In the genomic region with DNA sequence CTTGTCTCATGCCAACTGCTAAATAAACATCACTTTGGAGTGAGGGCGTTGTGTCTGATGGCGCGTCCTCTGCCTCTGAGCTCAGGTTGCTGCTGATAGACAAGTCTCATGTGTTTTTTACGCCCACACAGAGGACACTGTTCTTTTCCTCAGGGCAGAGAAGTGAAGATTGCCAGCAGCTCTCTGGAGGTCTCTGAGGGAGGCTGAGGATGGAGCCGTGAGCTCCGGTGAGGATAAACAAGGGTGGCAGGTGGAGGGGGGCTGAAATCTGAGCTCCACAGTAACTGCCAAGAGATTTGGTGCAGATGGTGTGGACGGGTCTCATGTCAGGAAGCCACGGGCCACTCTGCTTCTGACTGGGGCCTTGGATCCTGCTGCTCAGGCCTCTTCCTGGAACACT, we compare ENCODE assay signal across 15 mouse cellular contexts. TPM values are rescaled to one million over a fixed set of nuclear protein-coding genes. Genes with fewer than 3 reads are reported as not detected.
DNase-seq lines count a peak whose midpoint lies in the region; ATAC-seq lines count a peak whose summit lies in the region.
"Had no signal": no experiment of that assay in that cellular context is flagged by ENCODE, and none has a peak within 500 bp of the region (broad histone marks: within the 10 kb centered on the region; RNA-seq: fewer than 3 reads in every experiment).

No protein-coding gene starts in this region.

- no peaks in the 10 kb centered on the region for H3K9me3 ChIP-seq in forebrain, embryonic 10.5 days
- H3K9me3 ChIP-seq in forebrain, embryonic 15.5 days: no peaks in the 10 kb centered on the region
- H3K9me3 ChIP-seq in heart, embryonic 16.5 days (replicated peaks; ENCODE audit: control insufficient read depth, low read length): no peaks in the 10 kb centered on the region
- H3K9me3 ChIP-seq in midbrain, embryonic 10.5 days (replicated peaks): no peaks in the 10 kb centered on the region
- H3K9me3 ChIP-seq in midbrain, embryonic 15.5 days: no peaks in the 10 kb centered on the region
- H3K9me3 ChIP-seq in limb, embryonic 12.5 days: no peaks in the 10 kb centered on the region
- H3K9me3 ChIP-seq: limb, embryonic 15.5 days had no signal

- H3K27me3 ChIP-seq in forebrain, embryonic 10.5 days (ENCODE audit: poor library complexity, severe bottlenecking): peaks cover 6% of the 10 kb centered on the region; the same call in 1 of the 2 replicates
- H3K27me3 ChIP-seq in forebrain, embryonic 15.5 days: no peaks in the 10 kb centered on the region
- peaks cover 4% of the 10 kb centered on the region; the same call in 1 of the 2 replicates for H3K27me3 ChIP-seq in heart, embryonic 16.5 days (ENCODE audit: control insufficient read depth, insufficient read depth, low read length)
- H3K27me3 ChIP-seq in midbrain, embryonic 10.5 days (ENCODE audit: low read depth, poor library complexity, severe bottlenecking): peaks cover 42% of the 10 kb centered on the region
- H3K27me3 ChIP-seq in midbrain, embryonic 15.5 days (replicated peaks): no peaks in the 10 kb centered on the region
- peaks cover 3% of the 10 kb centered on the region; the same call in 1 of the 2 replicates for H3K27me3 ChIP-seq in limb, embryonic 12.5 days
- H3K27me3 ChIP-seq: limb, embryonic 15.5 days had no signal

- WGBS in forebrain, embryonic 10.5 days: 53% methylated on average over 8 of the region's 8 CpGs
- 41% methylated on average over 8 of the region's 8 CpGs for WGBS in forebrain, embryonic 15.5 days
- whole genome bisulfite sequencing in heart, embryonic 16.5 days: 36% methylated on average over 8 of the region's 8 CpGs
- WGBS in midbrain, embryonic 10.5 days: 68% methylated on average over 8 of the region's 8 CpGs
- 42% methylated on average over 8 of the region's 8 CpGs for WGBS in midbrain, embryonic 15.5 days
- 30% methylated on average over 8 of the region's 8 CpGs for WGBS in limb, embryonic 12.5 days

- H3K27ac ChIP-seq in forebrain, embryonic 10.5 days: peak overlapping the region; percentile 75
- no peak overlapping the region; the same call in 1 of the 2 replicates for H3K27ac ChIP-seq in forebrain, embryonic 15.5 days (replicated peaks)
- H3K27ac ChIP-seq in heart, embryonic 16.5 days (ENCODE audit: low read length): no peak overlapping the region
- peak overlapping the region; percentile 60 for H3K27ac ChIP-seq in midbrain, embryonic 10.5 days (replicated peaks)
- no peak overlapping the region for H3K27ac ChIP-seq in midbrain, embryonic 15.5 days
- H3K27ac ChIP-seq in limb, embryonic 12.5 days: peak overlapping the region; percentile 74
- H3K27ac ChIP-seq: limb, embryonic 15.5 days had no signal

- H3K4me2 ChIP-seq in forebrain, embryonic 15.5 days (replicated peaks): no peak overlapping the region
- no peak overlapping the region for H3K4me2 ChIP-seq in heart, embryonic 16.5 days (ENCODE audit: low read depth, low read length)
- no peak overlapping the region for H3K4me2 ChIP-seq in midbrain, embryonic 15.5 days
- no peak overlapping the region for H3K4me2 ChIP-seq in limb, embryonic 12.5 days
- H3K4me2 ChIP-seq: limb, embryonic 15.5 days had no signal

- no peak overlapping the region for H3K4me3 ChIP-seq in forebrain, embryonic 10.5 days
- no peak overlapping the region for H3K4me3 ChIP-seq in forebrain, embryonic 15.5 days
- H3K4me3 ChIP-seq in heart, embryonic 16.5 days (ENCODE audit: low read length): no peak overlapping the region
- H3K4me3 ChIP-seq in midbrain, embryonic 10.5 days: no peak overlapping the region
- no peak overlapping the region for H3K4me3 ChIP-seq in midbrain, embryonic 15.5 days
- H3K4me3 ChIP-seq in limb, embryonic 12.5 days (replicated peaks): no peak overlapping the region
- H3K4me3 ChIP-seq: limb, embryonic 15.5 days; myocyte had no signal

- intact Hi-C loops in heart, postnatal 14 days (cut with DNase I): no loop called here

- no peak for ATAC-seq in forebrain, embryonic 15.5 days (replicated peaks)
- no peak for ATAC-seq in heart, embryonic 16.5 days (replicated peaks; ENCODE audit: extremely low read depth, insufficient read depth, low FRiP score)
- no peak for ATAC-seq in midbrain, embryonic 15.5 days (replicated peaks)
- ATAC-seq in limb, embryonic 12.5 days (ENCODE audit: insufficient number of reproducible peaks, insufficient read depth, low FRiP score, low TSS enrichment, low read depth): no peak

- H3K36me3 ChIP-seq in forebrain, embryonic 10.5 days (replicated peaks): no peaks in the 10 kb centered on the region; the same call in 1 of the 2 replicates
- no peaks in the 10 kb centered on the region for H3K36me3 ChIP-seq in forebrain, embryonic 15.5 days
- no peaks in the 10 kb centered on the region for H3K36me3 ChIP-seq in heart, embryonic 16.5 days (ENCODE audit: control insufficient read depth, insufficient read depth)
- no peaks in the 10 kb centered on the region for H3K36me3 ChIP-seq in midbrain, embryonic 10.5 days
- no peaks in the 10 kb centered on the region for H3K36me3 ChIP-seq in midbrain, embryonic 15.5 days (replicated peaks)
- 0 out of 2 replicates have a peak, but pooled peaks cover 10% of the 10 kb centered on the region for H3K36me3 ChIP-seq in limb, embryonic 12.5 days
- H3K36me3 ChIP-seq: limb, embryonic 15.5 days had no signal

- DNase-seq in forebrain, embryonic 10.5 days (ENCODE audit: extremely low spot score, low spot score): no peak
- no peak for DNase-seq in heart, postnatal 14 days
- DNase-seq in midbrain, embryonic 10.5 days (ENCODE audit: low spot score): no peak
- no peak for DNase-seq in T-cell, adult 2 months (ENCODE audit: low spot score)
- DNase-seq: adrenal gland, adult 8-10 months; heart, adult 11 months; kidney, postnatal 4 days; lung, adult 2 months had no signal

- H3K9ac ChIP-seq in forebrain, embryonic 15.5 days (replicated peaks): no peak overlapping the region
- H3K9ac ChIP-seq in heart, embryonic 16.5 days (ENCODE audit: low read length): 0 out of 2 replicates have a peak overlapping the region, but pooled peaks have one; percentile 32
- no peak overlapping the region for H3K9ac ChIP-seq in midbrain, embryonic 15.5 days
- H3K9ac ChIP-seq in limb, embryonic 12.5 days (replicated peaks): no peak overlapping the region
- H3K9ac ChIP-seq: limb, embryonic 15.5 days had no signal

- H3K4me1 ChIP-seq in forebrain, embryonic 10.5 days: peaks cover 76% of the 10 kb centered on the region
- peaks cover 29% of the 10 kb centered on the region for H3K4me1 ChIP-seq in forebrain, embryonic 15.5 days
- peaks cover 28% of the 10 kb centered on the region for H3K4me1 ChIP-seq in heart, embryonic 16.5 days (ENCODE audit: control insufficient read depth, insufficient read depth, low read length)
- H3K4me1 ChIP-seq in midbrain, embryonic 10.5 days: peaks cover 46% of the 10 kb centered on the region
- H3K4me1 ChIP-seq in midbrain, embryonic 15.5 days: peaks cover 25% of the 10 kb centered on the region
- H3K4me1 ChIP-seq in limb, embryonic 12.5 days (replicated peaks): peaks cover 76% of the 10 kb centered on the region

RNA-seq across cellular contexts. Expression of a gene that starts 50.9 kb away (rescaled TPM):
- polyA plus RNA-seq in forebrain, embryonic 10.5 days (2016; fragmentation: Nextera tagmentation; extraction: Ambion mirVana): not detected in 2 replicates
- polyA plus RNA-seq in forebrain, embryonic 15.5 days (2015; fragmentation: Nextera tagmentation; extraction: Ambion mirVana): 0.20 TPM in 1 of 2 replicates, not detected in the other
- polyA plus RNA-seq in heart, embryonic 16.5 days (2015; fragmentation: Nextera tagmentation; extraction: Ambion mirVana): 0.17 TPM in 1 of 2 replicates, not detected in the other
- not detected for total RNA-seq in heart, postnatal 14 days (2021)
- polyA plus RNA-seq in midbrain, embryonic 10.5 days (2016; fragmentation: Nextera tagmentation; extraction: Ambion mirVana): 0.16 TPM in 1 of 2 replicates, not detected in the other
- not detected in 2 replicates for polyA plus RNA-seq in midbrain, embryonic 15.5 days (2015; fragmentation: Nextera tagmentation; extraction: Ambion mirVana)
- polyA plus RNA-seq in limb, embryonic 12.5 days (2016; fragmentation: Nextera tagmentation; extraction: Ambion mirVana): 0.33 TPM in 1 of 2 replicates, not detected in the other
- total RNA-seq: adrenal gland, adult 8-10 months; megakaryocyte, adult 5-6 weeks had no signal
- polyA plus RNA-seq: limb, embryonic 15.5 days; lung, adult 2 months; myocyte had no signal

Comparison
In these comparisons a context has a peak if more than half of its experiments do, and no peak if none do; other contexts are left out.
1. H3K27ac ChIP-seq: peak in forebrain, embryonic 10.5 days (single experiment), midbrain, embryonic 10.5 days (single experiment) and limb, embryonic 12.5 days (single experiment); none in forebrain, embryonic 15.5 days (single experiment), heart, embryonic 16.5 days (single experiment) and midbrain, embryonic 15.5 days (single experiment).